Mouse (Mus musculus) embryonic facial prominence, embryonic 14.5 days (tissue): ENCODE measurements around the gene Fam47c. TPM values are rescaled to one million over a fixed set of nuclear protein-coding genes. Genes with fewer than 3 reads are reported as not detected.

Source experiments
- ATAC-seq: fragments of 200-750 bp; cut with Nextera tagmentation; 2 replicates; pipeline ENCODE4 v1.8.0; 2017; ENCODE audit warnings: low read depth, moderate number of reproducible peaks, moderate TSS enrichment
- DNase-seq: peaks from one replicate; pipeline ENCODE4 v3.0.0-alpha.2; 2015; ENCODE audit warnings: low spot score
- H3K27ac ChIP-seq: fragments of 300-500 bp; sonication (generic); replicated peaks from 2 replicates; pipeline ENCODE4 v1.5.1; 2014; ENCODE audit warnings: low read depth, mild to moderate bottlenecking, low read length, moderate library complexity
- H3K27me3 ChIP-seq: fragments of 300-500 bp; sonication (generic); replicated peaks from 2 replicates; pipeline ENCODE4 v1.6.1; 2014; ENCODE audit warnings: low read length; ENCODE audit not compliant: control insufficient read depth, insufficient read depth
- H3K36me3 ChIP-seq: fragments of 300-500 bp; sonication (generic); 2 replicates; pipeline ENCODE4 v1.6.1; 2014; ENCODE audit warnings: low read length, mixed read lengths; ENCODE audit not compliant: control insufficient read depth, insufficient read depth
- H3K4me1 ChIP-seq: fragments of 300-500 bp; sonication (generic); 2 replicates; pipeline ENCODE4 v1.6.1; 2014; ENCODE audit warnings: antibody characterized with exemption, low read length; ENCODE audit not compliant: control insufficient read depth, insufficient read depth
- H3K4me2 ChIP-seq: fragments of 300-500 bp; sonication (generic); 2 replicates; pipeline ENCODE4 v1.6.1; 2014; ENCODE audit warnings: low read depth, mild to moderate bottlenecking, low read length, moderate library complexity, mixed read lengths
- H3K4me3 ChIP-seq: fragments of 300-500 bp; sonication (generic); 2 replicates; pipeline ENCODE4 v1.5.1; 2014; ENCODE audit warnings: low read depth, mild to moderate bottlenecking, low read length
- H3K9ac ChIP-seq: fragments of 300-500 bp; sonication (generic); 2 replicates; pipeline ENCODE4 v1.6.1; 2014; ENCODE audit warnings: low read depth, mild to moderate bottlenecking, low read length, moderate library complexity, mixed read lengths
- H3K9me3 ChIP-seq: fragments of 300-500 bp; sonication (generic); 2 replicates; pipeline ENCODE4 v1.6.1; 2016; ENCODE audit warnings: low read length; ENCODE audit not compliant: control insufficient read depth
- WGBS: fragments of 180-500 bp; shearing (Covaris S2); extraction: QIAGEN DNeasy Blood & Tissue Kit; methylation state at CpG from one replicate; pipeline ENCODE4 v1.1.7; 2014; 5-methylcytosine and 5-hydroxymethylcytosine counted together
- polyA plus RNA-seq: library from polyadenylated mRNA; unstranded; fragments of >200 nt; fragmentation: Nextera tagmentation; extraction: Ambion mirVana; gene quantifications from 2 replicates; pipeline ENCODE4 v1.2.1, GENCODE M21; 2014

Fam47c gene
- polyA plus RNA-seq = not detected in 2 replicates

- WGBS = 94% methylated on average over 3 of the region's 3 CpGs
- ATAC-seq (no peak), DNase-seq (no peak)
- H3K4me1 ChIP-seq = no peaks in the 10 kb centered on the region
- H3K9me3 ChIP-seq = no peaks in the 10 kb centered on the region
- H3K4me2 ChIP-seq = no peak within 1 kb of the TSS
- H3K27ac ChIP-seq = no peak within 1 kb of the TSS
- H3K4me3 ChIP-seq = no peak within 1 kb of the TSS
- no peak within 1 kb of the TSS for H3K9ac ChIP-seq
- no peaks in the 10 kb centered on the region for H3K36me3 ChIP-seq
- no peaks in the 10 kb centered on the region for H3K27me3 ChIP-seq
Observed at GRCm38 (mm10) chrX:78737463-78737862, at the start of gene Fam47c. TSS of gene Fam47c (plus strand) at chrX:78737763.

GRCm38 (mm10) chrX:78769408-78769807 is 31.8 kb downstream of the Fam47c start:
- Histone ChIP-seq H3K27me3 (no peaks in the 10 kb centered on the region), H3K9ac (no peak overlapping the region), H3K27ac (no peak overlapping the region), H3K9me3 (no peaks in the 10 kb centered on the region), H3K4me1 (no peaks in the 10 kb centered on the region), H3K4me2 (no peak overlapping the region), H3K4me3 (no peak overlapping the region), H3K36me3 (no peaks in the 10 kb centered on the region)
- ATAC-seq (no peak), DNase-seq (peak; percentile 64)
- 49% methylated on average over 2 of the region's 2 CpGs for WGBS

- no peak overlapping the region for H3K4me3 ChIP-seq
- 73% methylated on average over 2 of the region's 2 CpGs for whole genome bisulfite sequencing
- no peak for DNase-seq
- no peak overlapping the region for H3K9ac ChIP-seq
- H3K36me3 ChIP-seq = no peaks in the 10 kb centered on the region
- no peak overlapping the region for H3K4me2 ChIP-seq
- no peak for ATAC-seq
- no peaks in the 10 kb centered on the region for H3K27me3 ChIP-seq
- no peak overlapping the region for H3K27ac ChIP-seq
- no peaks in the 10 kb centered on the region for H3K4me1 ChIP-seq
- no peaks in the 10 kb centered on the region for H3K9me3 ChIP-seq
Observed at GRCm38 (mm10) chrX:78777078-78777477, 39.5 kb downstream of the Fam47c start.

Other genes with a start within 250 kb of the Fam47c start
- gene Prrg1, start 153.9 kb upstream of the Fam47c start, polyA plus RNA-seq = 17.6 and 17.9 TPM in 2 replicates